Mouse (Mus musculus) liver, embryonic 14.5 days (tissue): ENCODE measurements around the gene Gpx8. TPM values are rescaled to one million over a fixed set of nuclear protein-coding genes. Genes with fewer than 3 reads are reported as not detected.

Experiments used
- ATAC-seq: fragments of 200-750 bp; cut with Nextera tagmentation; 2 replicates; pipeline ENCODE4 v1.8.0; 2017; ENCODE audit warnings: moderate number of reproducible peaks, mild to moderate bottlenecking, moderate library complexity; ENCODE audit not compliant: insufficient read depth
- DNase-seq, 3 experiments: peaks; one replicate each; pipeline ENCODE4 v3.0.0-alpha.2; 2012 to 2013; ENCODE audit warnings: low read depth in 3 of 3, low spot score in 3 of 3
- H3K27ac ChIP-seq: fragments of 300-500 bp; sonication (generic); 2 replicates; pipeline ENCODE4 v1.5.1; 2014; ENCODE audit warnings: moderate library complexity, mild to moderate bottlenecking, control low read depth, inconsistent platforms
- H3K27me3 ChIP-seq: fragments of 300-500 bp; sonication (generic); 2 replicates; pipeline ENCODE4 v1.6.1; 2014; ENCODE audit warnings: mild to moderate bottlenecking, low read length, moderate library complexity; ENCODE audit not compliant: control insufficient read depth, insufficient read depth
- H3K36me3 ChIP-seq: fragments of 300-500 bp; sonication (generic); replicated peaks from 2 replicates; pipeline ENCODE4 v1.6.1; 2014; ENCODE audit warnings: low read depth; ENCODE audit not compliant: control insufficient read depth, insufficient read depth
- H3K4me1 ChIP-seq, 2 experiments: fragments of 200-500 bp in 1 of 2; fragments of 300-500 bp in 1 of 2; sonication (generic) in 1 of 2; replicated peaks; 2 replicates each; pipeline ENCODE4 v1.6.1; 2012 to 2014; ENCODE audit warnings: antibody characterized with exemption in 1 of 2, inconsistent platforms in 1 of 2, low read length in 1 of 2; ENCODE audit not compliant: control insufficient read depth in 2 of 2, insufficient read depth in 2 of 2
- H3K4me2 ChIP-seq: fragments of 300-500 bp; sonication (generic); 2 replicates; pipeline ENCODE4 v1.6.1; 2014; ENCODE audit warnings: low read depth, mild to moderate bottlenecking, control low read depth, moderate library complexity
- H3K4me3 ChIP-seq, 2 experiments: fragments of 200-500 bp in 1 of 2; fragments of 300-500 bp in 1 of 2; sonication (generic) in 1 of 2; 2 replicates each; pipeline ENCODE4 v1.5.1; 2012 to 2014; ENCODE audit warnings: low read depth in 2 of 2, low read length in 2 of 2, mild to moderate bottlenecking in 2 of 2, control low read depth in 1 of 2, inconsistent platforms in 1 of 2, moderate library complexity in 1 of 2; ENCODE audit not compliant: insufficient read depth in 1 of 2
- H3K9ac ChIP-seq: fragments of 300-500 bp; sonication (generic); replicated peaks from 2 replicates; pipeline ENCODE4 v1.6.1; 2014; ENCODE audit warnings: mild to moderate bottlenecking, control low read depth, moderate library complexity
- H3K9me3 ChIP-seq: fragments of 300-500 bp; sonication (generic); 2 replicates; pipeline ENCODE4 v1.6.1; 2016; ENCODE audit warnings: low read length, mixed read lengths; ENCODE audit not compliant: control insufficient read depth
- CTCF ChIP-seq: IDR thresholded peaks from 2 replicates; pipeline ENCODE4 v1.5.1; 2016; ENCODE audit warnings: antibody characterized with exemption, low read depth, control low read depth
- EP300 ChIP-seq: IDR thresholded peaks from 2 replicates; pipeline ENCODE4 v1.6.1; 2016; ENCODE audit warnings: antibody characterized with exemption, low read depth
- WGBS: fragments of 180-500 bp; shearing (Covaris S2); extraction: QIAGEN DNeasy Blood & Tissue Kit; methylation state at CpG from one replicate; pipeline ENCODE4 v1.1.7; 2014; ENCODE audit not compliant: insufficient replicate concordance; 5-methylcytosine and 5-hydroxymethylcytosine counted together
- polyA plus RNA-seq, 2 experiments: library from polyadenylated mRNA; depleted of rRNA in 1 of 2; stranded (reverse) in 1 of 2; unstranded in 1 of 2; fragments of >200 nt; fragmentation: Nextera tagmentation in 1 of 2; extraction: Ambion mirVana in 1 of 2; gene quantifications; 2 replicates each; pipeline versions ENCODE4 v1.2.1 to v1.2.3; 2012 to 2014

Gpx8 gene
- polyA plus RNA-seq, 2 experiments, result 3.1 to 6.4 TPM

DNA sequence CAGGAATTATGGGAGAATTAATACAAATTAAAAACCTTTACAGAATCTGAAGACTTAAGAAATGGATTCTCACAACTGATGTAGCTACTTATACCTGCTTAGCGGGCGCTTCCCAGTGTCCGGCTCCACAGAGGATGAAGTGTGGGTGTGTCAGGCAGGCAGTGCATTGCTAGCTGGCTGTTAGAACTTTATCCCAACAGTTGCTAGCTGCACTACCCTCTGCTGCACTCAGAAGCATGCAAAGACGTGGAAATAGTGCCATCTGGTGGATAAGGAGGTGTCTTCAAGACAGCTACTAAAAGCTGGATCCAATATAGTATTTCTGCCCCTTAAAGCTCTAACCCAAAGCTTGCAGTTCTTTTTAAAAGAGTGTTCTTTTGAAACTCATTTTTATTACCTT, 10.4 kb downstream of the Gpx8 start:
- Histone ChIP-seq H3K9me3 (no peaks in the 10 kb centered on the region), H3K4me1 (0 out of 4 replicates have a peak, but pooled peaks cover 0 to 2% of the 10 kb centered on the region in 2 experiments), H3K4me3 (peak overlapping the region in 1 of 2 experiments; percentile 57; a peak in 1 of 4 replicates), H3K36me3 (no peaks in the 10 kb centered on the region), H3K27ac (no peak overlapping the region), H3K4me2 (peak overlapping the region; percentile 86), H3K27me3 (peaks cover 55% of the 10 kb centered on the region), H3K9ac (no peak overlapping the region)
- no peak for TF ChIP-seq EP300
- peak; percentile 81 for TF ChIP-seq CTCF
- peak; percentile 75 for ATAC-seq
- WGBS, result under 1% methylated on average over 4 of the region's 4 CpGs
- DNase-seq, result peak; percentile 67 to 73 (median 71)

DNA sequence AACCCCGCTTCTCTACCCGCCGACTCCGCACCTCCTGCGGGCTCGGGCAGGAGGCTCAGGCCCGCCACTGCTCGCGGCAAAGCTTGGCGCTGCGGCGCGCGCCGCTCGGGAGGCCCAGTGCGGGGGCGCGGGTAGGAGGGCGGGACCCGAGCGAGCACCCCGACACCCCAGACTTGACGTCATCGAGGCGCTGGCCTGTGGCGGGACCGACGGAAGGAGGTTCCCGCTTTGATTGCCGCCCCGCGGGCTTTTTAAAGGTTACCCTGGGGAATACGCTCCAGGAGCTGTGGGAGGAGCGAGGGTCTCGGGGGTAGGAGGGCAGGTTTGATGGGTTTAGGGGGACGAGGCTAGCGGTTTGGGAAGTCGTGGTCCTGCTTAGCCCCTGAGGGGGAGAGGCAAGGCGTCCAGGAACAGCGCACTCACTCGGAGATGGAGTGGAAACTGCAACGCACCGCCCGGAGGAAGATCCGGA, 11.2 kb downstream of the Gpx8 start, which contains the start of gene Cdc20b:
Gene Cdc20b, plus strand, starts transcription at position 162 of the 472 bp plus-strand sequence.
- Histone ChIP-seq H3K27me3 (peaks cover 59% of the 10 kb centered on the region), H3K9ac (0 out of 2 replicates have a peak within 1 kb of the TSS, but pooled peaks have one; percentile 18)

DNA sequence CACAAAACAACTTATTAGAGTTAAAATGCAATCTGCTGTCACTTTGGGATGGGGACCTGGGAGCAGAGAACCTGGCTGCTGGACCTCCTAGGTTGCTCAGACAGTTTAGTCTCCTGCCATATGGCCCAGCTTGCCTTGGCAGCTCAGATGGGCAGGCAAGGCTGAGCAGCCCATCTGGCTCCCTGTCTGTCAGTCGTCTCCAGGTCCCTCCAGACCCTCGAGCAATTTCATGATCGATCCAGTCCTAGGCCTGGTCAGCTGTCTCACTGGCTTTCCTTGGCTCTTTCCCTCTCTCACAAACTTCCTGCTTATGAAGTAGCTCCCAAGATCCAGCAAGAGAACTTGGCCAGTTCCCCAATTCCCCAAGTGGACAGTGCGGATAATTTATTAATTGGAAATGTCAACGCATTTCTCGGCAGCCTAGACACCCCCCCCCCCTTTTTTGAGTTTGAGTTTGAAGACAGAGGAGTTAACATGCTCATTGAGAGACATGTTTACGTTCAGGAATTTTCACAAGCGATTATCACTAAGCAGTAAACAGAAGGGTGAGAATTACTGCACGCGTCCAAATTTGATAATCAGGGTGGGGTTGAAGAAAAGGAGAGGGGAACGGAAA, 11.8 kb downstream of the Gpx8 start:
- Histone ChIP-seq H3K9ac (0 out of 2 replicates have a peak overlapping the region, but pooled peaks have one; percentile 18), H3K36me3 (no peaks in the 10 kb centered on the region), H3K4me3 (peak overlapping the region; percentile 53 to 57), H3K4me1 (0 out of 4 replicates have a peak, but pooled peaks cover 0 to 2% of the 10 kb centered on the region in 2 experiments), H3K27ac (no peak overlapping the region), H3K9me3 (no peaks in the 10 kb centered on the region), H3K27me3 (peaks cover 62% of the 10 kb centered on the region), H3K4me2 (peak overlapping the region; percentile 86)
- WGBS, result 1% methylated on average over 11 of the region's 11 CpGs
- DNase-seq (no peak), ATAC-seq (0 out of 2 replicates have a peak, but pooled peaks have one; percentile 55)
- TF ChIP-seq EP300, result no peak
- TF ChIP-seq CTCF, result no peak

More for the DNA sequence above, 11.2 kb downstream of the Gpx8 start, which contains the start of gene Cdc20b:
- Histone ChIP-seq H3K4me2 (peak within 1 kb of the TSS; percentile 86), H3K9me3 (no peaks in the 10 kb centered on the region), H3K4me1 (0 out of 4 replicates have a peak, but pooled peaks cover 0 to 2% of the 10 kb centered on the region in 2 experiments), H3K36me3 (no peaks in the 10 kb centered on the region), H3K4me3 (peak within 1 kb of the TSS; percentile 53 to 57), H3K27ac (no peak within 1 kb of the TSS)
- WGBS, result under 1% methylated on average over 46 of the region's 46 CpGs
- DNase-seq (peak; percentile 44 to 53 (median 49)), ATAC-seq (peak; percentile 77)
- TF ChIP-seq EP300 (no peak), CTCF (no peak)

DNA sequence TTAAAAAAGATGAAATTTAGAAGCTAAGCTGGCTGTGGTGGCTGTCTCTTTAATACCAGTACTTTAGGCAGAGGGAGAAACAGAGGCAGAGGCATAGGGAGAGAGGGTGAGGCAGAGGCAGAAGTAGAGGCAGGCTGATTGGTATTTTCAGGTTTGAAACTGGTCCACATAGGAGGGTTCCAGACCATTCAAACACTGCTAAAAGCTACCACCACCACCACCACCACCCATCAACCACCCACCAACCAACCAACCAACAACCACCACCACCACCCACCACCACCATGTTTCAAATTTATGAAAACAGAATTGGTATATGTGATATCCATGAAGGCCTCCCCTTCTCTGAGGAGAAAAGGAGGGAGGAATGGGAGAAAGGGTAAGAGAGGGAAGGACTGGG, 13.4 kb downstream of the Gpx8 start:
- TF ChIP-seq EP300 (no peak), CTCF (no peak)
- no peaks in the 10 kb centered on the region for H3K9me3 ChIP-seq
- ATAC-seq (no peak), DNase-seq (no peak)
- no peaks in the 10 kb centered on the region for H3K36me3 ChIP-seq
- no peak overlapping the region for H3K4me2 ChIP-seq
- H3K9ac ChIP-seq, result no peak overlapping the region
- no peak overlapping the region for H3K4me3 ChIP-seq
- H3K27me3 ChIP-seq, result peaks cover 62% of the 10 kb centered on the region
- 0 out of 4 replicates have a peak, but pooled peaks cover 0 to 2% of the 10 kb centered on the region in 2 experiments for H3K4me1 ChIP-seq
- no peak overlapping the region for H3K27ac ChIP-seq
